Mouse (Mus musculus): ENCODE measurements around the gene Bphl.
"Not testable (repeated sequence)": the region's sequence is repeated elsewhere in the genome, so short reads cannot be mapped to it uniquely, and the experiment has no call there.

The Bphl gene

GRCm38 (mm10) chr13:34053673-34054282, 16.4 kb downstream of the Bphl start:
- DNase-seq (ENCODE audit: low spot score) = no peak

- no peak for DNase-seq (ENCODE audit: low spot score)
Observed at GRCm38 (mm10) chr13:34054391-34054790, 17.0 kb downstream of the Bphl start.

GRCm38 (mm10) chr13:34054983-34055382, 17.6 kb downstream of the Bphl start:
- no peak for DNase-seq (ENCODE audit: low spot score)

GRCm38 (mm10) chr13:34057252-34057651, 19.9 kb downstream of the Bphl start:
- no peak for DNase-seq (ENCODE audit: low spot score)

- DNase-seq (ENCODE audit: low spot score) = no peak
Observed at GRCm38 (mm10) chr13:34060061-34060460, 22.7 kb downstream of the Bphl start.

- DNase-seq (ENCODE audit: low spot score) = no peak
Observed at GRCm38 (mm10) chr13:34062466-34062865, 25.1 kb downstream of the Bphl start.

GRCm38 (mm10) chr13:34066351-34066750, 29.0 kb downstream of the Bphl start:
- no peak for DNase-seq (ENCODE audit: low spot score)

- no peak for DNase-seq (ENCODE audit: low spot score)
Observed at GRCm38 (mm10) chr13:34070296-34070695, 32.9 kb downstream of the Bphl start.

- DNase-seq (ENCODE audit: low spot score) = no peak
Observed at GRCm38 (mm10) chr13:34071836-34072235, 34.4 kb downstream of the Bphl start.

- DNase-seq (ENCODE audit: low spot score) = no peak
Observed at GRCm38 (mm10) chr13:34072847-34073246, 35.5 kb downstream of the Bphl start.

- DNase-seq (ENCODE audit: low spot score) = not testable (repeated sequence)
Observed at GRCm38 (mm10) chr13:34074441-34074840, 37.0 kb downstream of the Bphl start.

GRCm38 (mm10) chr13:34075893-34076292, 38.5 kb downstream of the Bphl start:
- DNase-seq (ENCODE audit: low spot score) = not testable (repeated sequence)

GRCm38 (mm10) chr13:34076561-34077491, 39.4 kb downstream of the Bphl start:
- no peak for DNase-seq (ENCODE audit: low spot score)

- peak; percentile 83 for DNase-seq (ENCODE audit: low spot score)
Observed at GRCm38 (mm10) chr13:34077492-34078271, 40.3 kb downstream of the Bphl start, which contains the start of gene Tubb2a. Gene Tubb2a (minus strand): TSS chr13:34078007.

- no peak for DNase-seq (ENCODE audit: low spot score)
Observed at GRCm38 (mm10) chr13:34078500-34079280, 41.3 kb downstream of the Bphl start.

- DNase-seq (ENCODE audit: low spot score) = no peak
Observed at GRCm38 (mm10) chr13:34079801-34080200, 42.4 kb downstream of the Bphl start.

- DNase-seq (ENCODE audit: low spot score) = no peak
Observed at GRCm38 (mm10) chr13:34081926-34082325, 44.5 kb downstream of the Bphl start.

- DNase-seq (ENCODE audit: low spot score) = no peak
Observed at GRCm38 (mm10) chr13:34084026-34084750, 46.8 kb downstream of the Bphl start.

GRCm38 (mm10) chr13:34087052-34087812, 49.8 kb downstream of the Bphl start:
- DNase-seq (ENCODE audit: low spot score) = no peak

GRCm38 (mm10) chr13:34088201-34088649, 50.8 kb downstream of the Bphl start:
- not testable (repeated sequence) for DNase-seq (ENCODE audit: low spot score)

Data from ovary, postnatal 10 days (tissue).